Comparison of ENCODE assay signal across 9 mouse cellular contexts in the genomic region with DNA sequence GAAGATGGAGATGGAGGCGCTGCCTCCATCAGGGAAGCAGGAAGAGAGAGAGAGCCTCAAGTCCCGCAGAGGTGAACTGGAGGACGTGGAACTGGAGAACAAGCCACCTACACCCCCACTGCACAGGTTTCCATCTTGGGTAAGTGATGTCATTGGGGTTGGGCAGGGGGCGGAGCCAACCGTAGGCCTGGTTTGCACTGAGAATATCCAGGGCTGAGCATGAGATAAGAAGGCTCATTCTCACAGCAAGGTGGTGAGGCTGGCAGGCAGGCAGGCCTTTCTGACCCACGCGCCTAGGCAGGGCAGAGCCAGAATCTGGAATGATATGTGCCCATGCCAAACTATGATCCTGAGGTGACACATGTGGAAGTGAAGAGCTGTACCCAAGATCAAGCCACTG. TPM values are rescaled to one million over a fixed set of nuclear protein-coding genes. Genes with fewer than 3 reads are reported as not detected.
DNase-seq lines count a peak whose midpoint lies in the region; ATAC-seq and TF ChIP-seq lines count a peak whose summit lies in the region.
"Had no signal": no experiment of that assay in that cellular context is flagged by ENCODE, and none has a peak within 500 bp of the region (broad histone marks: within the 10 kb centered on the region; RNA-seq: fewer than 3 reads in every experiment).

No protein-coding gene starts in this region.

- H3K9me3 ChIP-seq in CH12.LX (replicated peaks; ENCODE audit: low read length) = peaks cover 3% of the 10 kb centered on the region
- no peaks in the 10 kb centered on the region for H3K9me3 ChIP-seq in heart, embryonic 11.5 days (replicated peaks; ENCODE audit: control insufficient read depth, low read length)
- H3K9me3 ChIP-seq in liver, embryonic 13.5 days (replicated peaks) = no peaks in the 10 kb centered on the region
- H3K9me3 ChIP-seq: midbrain, embryonic 12.5 days had no signal

- H3K27me3 ChIP-seq in CH12.LX (replicated peaks) = no peaks in the 10 kb centered on the region
- H3K27me3 ChIP-seq in heart, embryonic 11.5 days (ENCODE audit: control insufficient read depth, insufficient read depth, low read length) = no peaks in the 10 kb centered on the region
- no peaks in the 10 kb centered on the region for H3K27me3 ChIP-seq in liver, embryonic 13.5 days
- H3K27me3 ChIP-seq: midbrain, embryonic 12.5 days had no signal

- H3K9ac ChIP-seq in CH12.LX (ENCODE audit: insufficient read depth, low read depth) = no peak overlapping the region
- H3K9ac ChIP-seq in heart, embryonic 11.5 days (ENCODE audit: low read depth, low read length) = no peak overlapping the region
- no peak overlapping the region for H3K9ac ChIP-seq in liver, embryonic 13.5 days
- H3K9ac ChIP-seq: midbrain, embryonic 12.5 days had no signal

- 44% methylated on average over 7 of the region's 7 CpGs for WGBS in heart, embryonic 11.5 days (ENCODE audit: insufficient replicate concordance)
- WGBS in liver, embryonic 13.5 days (ENCODE audit: insufficient replicate concordance) = 43% methylated on average over 7 of the region's 7 CpGs

- H3K36me3 ChIP-seq in CH12.LX (replicated peaks in 1 of 2; ENCODE audit: control insufficient read depth in 1 of 2, insufficient read depth in 1 of 2, low read length in 1 of 2) = peaks cover 0 to 4% of the 10 kb centered on the region in 2 experiments
- 0 out of 2 replicates have a peak, but pooled peaks cover 3% of the 10 kb centered on the region for H3K36me3 ChIP-seq in heart, embryonic 11.5 days (ENCODE audit: control insufficient read depth, insufficient read depth, low read length)
- H3K36me3 ChIP-seq in liver, embryonic 13.5 days = no peaks in the 10 kb centered on the region

- H3K4me1 ChIP-seq in CH12.LX (ENCODE audit: control insufficient read depth in 1 of 2, insufficient read depth in 2 of 2) = peaks cover 19 to 42% of the 10 kb centered on the region in 2 experiments
- H3K4me1 ChIP-seq in heart, embryonic 11.5 days (ENCODE audit: control insufficient read depth, insufficient read depth, low read length) = peaks cover 16% of the 10 kb centered on the region; the same call in 1 of the 2 replicates
- peaks cover 20% of the 10 kb centered on the region for H3K4me1 ChIP-seq in liver, embryonic 13.5 days (replicated peaks)
- H3K4me1 ChIP-seq: midbrain, embryonic 12.5 days had no signal

- peak; percentile 85 for ATAC-seq in heart, embryonic 11.5 days (replicated peaks; ENCODE audit: insufficient number of reproducible peaks, low FRiP score, low TSS enrichment)
- peak; percentile 79 for ATAC-seq in liver, embryonic 13.5 days (ENCODE audit: low read depth)

- no peak for TF ChIP-seq EP300 in CH12.LX (IDR thresholded peaks at IDR 0.05; ENCODE audit: low read length)

- TF ChIP-seq POLR2A in CH12.LX (IDR thresholded peaks at IDR 0.05; ENCODE audit: low read depth, low read length) = no peak; the same call in 1 of the 2 replicates

- DNase-seq in CH12.LX (ENCODE audit: extremely low read depth) (peak; percentile 74), MN1 (ENCODE audit: low spot score) (peak; percentile 72)
- peak; percentile 56 for DNase-seq in liver, embryonic 13.5 days
- no peak for DNase-seq in left cerebral cortex, postnatal 10 days (ENCODE audit: extremely low spot score in 1 of 2, low spot score in 2 of 2)
- DNase-seq in cerebellum, adult 9-11 months = no peak
- DNase-seq in spleen, adult 12 weeks (ENCODE audit: low spot score) = no peak
- DNase-seq: cerebellum, postnatal 10 days had no signal

- no peak overlapping the region for H3K27ac ChIP-seq in CH12.LX (ENCODE audit: insufficient read depth, low read depth)
- H3K27ac ChIP-seq in heart, embryonic 11.5 days (ENCODE audit: low read depth, low read length) = no peak overlapping the region
- H3K27ac ChIP-seq in liver, embryonic 13.5 days = no peak overlapping the region
- H3K27ac ChIP-seq: midbrain, embryonic 12.5 days had no signal

- H3K79me2 ChIP-seq in CH12.LX (replicated peaks; ENCODE audit: control insufficient read depth, extremely low read depth, insufficient read depth, poor library complexity, severe bottlenecking) = no peaks in the 10 kb centered on the region

- intact Hi-C loops in left cerebral cortex, postnatal 10 days (cut with DNase I) = no loop called here

- TF ChIP-seq CTCF in CH12.LX (conservative IDR thresholded peaks at IDR 0.05 in 1 of 2, IDR thresholded peaks at IDR 0.05 in 1 of 2; ENCODE audit: low read depth in 2 of 2, low read length in 2 of 2) = no peak

- peak overlapping the region in 1 of 3 experiments; percentile 21 for H3K4me3 ChIP-seq in CH12.LX (replicated peaks in 1 of 3; ENCODE audit: low read depth in 2 of 3, low read length in 2 of 3, poor library complexity in 1 of 3)
- H3K4me3 ChIP-seq in heart, embryonic 11.5 days (ENCODE audit: low read depth, low read length) = no peak overlapping the region
- no peak overlapping the region for H3K4me3 ChIP-seq in liver, embryonic 13.5 days (replicated peaks)
- H3K4me3 ChIP-seq: midbrain, embryonic 12.5 days had no signal

- no peak overlapping the region for H3K4me2 ChIP-seq in CH12.LX (ENCODE audit: insufficient read depth, low read depth, poor library complexity, severe bottlenecking)
- H3K4me2 ChIP-seq in heart, embryonic 11.5 days = no peak overlapping the region
- no peak overlapping the region for H3K4me2 ChIP-seq in liver, embryonic 13.5 days
- H3K4me2 ChIP-seq: midbrain, embryonic 12.5 days had no signal

- dilution Hi-C loops in CH12.LX (cut with MboI; ENCODE audit: extremely low pct_ligation_motif_present, extremely low pct_unique_long_range_greater_than_20kb, low sequenced_read_pairs) = no loop called here

- in situ Hi-C loops in CH12.LX (cut with MboI; ENCODE audit: low pct_ligation_motif_present, low pct_unique_long_range_greater_than_20kb, low sequenced_read_pairs) = no loop called here

- TF ChIP-seq RAD21 in CH12.LX (IDR thresholded peaks at IDR 0.05; ENCODE audit: low read depth, low read length) = no peak

TF ChIP-seq in CH12.LX, 34 proteins besides CTCF, POLR2A, EP300 and RAD21:
- TF ChIP-seq TBP (conservative IDR thresholded peaks at IDR 0.05; ENCODE audit: low read depth, low read length) = no peak
- peak; percentile 96 for TF ChIP-seq JUN (IDR thresholded peaks at IDR 0.05; ENCODE audit: insufficient read depth, low read depth, low read length)
- TF ChIP-seq MEF2A (IDR thresholded peaks at IDR 0.05; ENCODE audit: borderline replicate concordance, low read depth, low read length) = peak; percentile 99
- TF ChIP-seq TCF12 (IDR thresholded peaks at IDR 0.05; ENCODE audit: low read depth, low read length) = no peak

RNA-seq across cellular contexts. Expression of gene Plekhh1, which starts 26.3 kb away (rescaled TPM):
- total RNA-seq in CH12.LX (2012; rRNA removed) (0.92 and 1.9 TPM in 2 replicates), CH12.LX (2014; rRNA removed) (0.27 and 0.31 TPM in 2 replicates)
- 0.69 and 0.75 TPM in 2 replicates for polyA plus RNA-seq in CH12.LX (2012; ENCODE audit: insufficient read length, low read depth)
- polyA plus RNA-seq in heart, embryonic 11.5 days (2014; fragmentation: Nextera tagmentation; extraction: Ambion mirVana) = 2.7 and 3.8 TPM in 2 replicates
- polyA plus RNA-seq in liver, embryonic 13.5 days (2015; fragmentation: Nextera tagmentation; extraction: Ambion mirVana) = 0.13 and 0.31 TPM in 2 replicates
- 1 to 10 TPM; 3.2 to 3.3 TPM for total RNA-seq in left cerebral cortex, postnatal 10 days (2021)

RNA-seq across cellular contexts. Expression of gene Pigh, which starts 34.2 kb away (rescaled TPM):
- total RNA-seq in CH12.LX (2012; rRNA removed) (12.8 and 13.0 TPM in 2 replicates), CH12.LX (2014; rRNA removed) (17.8 and 18.2 TPM in 2 replicates)
- polyA plus RNA-seq in CH12.LX (2012; ENCODE audit: insufficient read length, low read depth) = 8.3 and 9.3 TPM in 2 replicates
- 17.7 and 19.0 TPM in 2 replicates for polyA plus RNA-seq in heart, embryonic 11.5 days (2014; fragmentation: Nextera tagmentation; extraction: Ambion mirVana)
- polyA plus RNA-seq in liver, embryonic 13.5 days (2015; fragmentation: Nextera tagmentation; extraction: Ambion mirVana) = 6.6 and 7.2 TPM in 2 replicates
- 10 to 100 TPM in 1 of 2 experiments, 1 to 10 TPM in 1; 9.0 to 10.8 TPM for total RNA-seq in left cerebral cortex, postnatal 10 days (2021)

RNA-seq across cellular contexts. Expression of gene Tmem229b, which starts 47.8 kb away (rescaled TPM):
- 41.7 and 45.0 TPM in 2 replicates for total RNA-seq in CH12.LX (2012; rRNA removed)
- 64.4 and 66.5 TPM in 2 replicates for total RNA-seq in CH12.LX (2014; rRNA removed)
- polyA plus RNA-seq in CH12.LX (2012; ENCODE audit: insufficient read length, low read depth) = 125 and 129 TPM in 2 replicates
- polyA plus RNA-seq in heart, embryonic 11.5 days (2014; fragmentation: Nextera tagmentation; extraction: Ambion mirVana) = 1.6 and 1.8 TPM in 2 replicates
- polyA plus RNA-seq in liver, embryonic 13.5 days (2015; fragmentation: Nextera tagmentation; extraction: Ambion mirVana) = 2.5 and 3.5 TPM in 2 replicates
- 100 to 1,000 TPM; 105 to 109 TPM for total RNA-seq in left cerebral cortex, postnatal 10 days (2021)

Comparison
In these comparisons a context has a peak if more than half of its experiments do, and no peak if none do; other contexts are left out.
1. DNase-seq: peak in CH12.LX (single experiment), MN1 (single experiment) and liver, embryonic 13.5 days (single experiment); none in left cerebral cortex, postnatal 10 days (0 of 2), cerebellum, adult 9-11 months (single experiment) and spleen, adult 12 weeks (single experiment).
2. RNA of gene Tmem229b, which starts 47.8 kb away (polyA plus RNA-seq): 125 to 129 TPM in CH12.LX; 2.5 to 3.5 TPM in liver, embryonic 13.5 days and 1.6 to 1.8 TPM in heart, embryonic 11.5 days; every median in the first group is over 10 times any median in the second.